Mouse (Mus musculus) embryonic fibroblast, embryonic 13.5 days (primary cell): ENCODE data around the gene Rpusd3.

ENCODE experiments used
- CTCF ChIP-seq: IDR thresholded peaks from 2 replicates; pipeline ENCODE4 v1.5.1; 2011; ENCODE audit warnings: mild to moderate bottlenecking, control low read depth, low read length, moderate library complexity, borderline replicate concordance; ENCODE audit not compliant: insufficient read depth
- POLR2A ChIP-seq: IDR thresholded peaks from 2 replicates; pipeline ENCODE4 v1.6.1; 2011; ENCODE audit warnings: low read depth, mild to moderate bottlenecking, control low read depth, low read length, moderate library complexity

DNA sequence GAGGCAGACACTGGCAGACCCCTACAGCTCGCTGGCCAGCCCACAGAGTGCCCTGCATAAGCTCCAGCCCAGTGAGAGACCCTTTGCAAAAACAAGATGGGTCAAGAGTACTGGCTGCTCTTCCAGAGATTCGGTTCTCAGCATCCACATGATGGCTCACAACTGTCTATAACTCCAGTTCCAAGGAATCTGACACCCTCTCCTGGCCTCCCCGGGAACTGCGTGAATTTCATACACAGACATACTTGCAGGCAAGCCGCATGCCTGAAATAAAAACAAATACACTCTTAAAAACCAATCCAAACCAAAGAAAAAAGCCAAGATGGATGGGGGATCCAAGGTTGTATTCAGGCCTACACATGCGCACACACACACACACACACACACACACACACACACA, 23.6 kb downstream of the Rpusd3 start:
- TF ChIP-seq POLR2A (no peak), CTCF (no peak)
